Mouse (Mus musculus): ENCODE measurements at regions not wholly inside any gene's neighbourhood (a gene's known extent, or its start where the extent isn't known, plus 50 kb on each side); places are given as distances from the start of the nearest gene placed in this dataset.

GRCm38 (mm10) chrX:133505683-133506082, 183.1 kb downstream of the Pcdh19 start:
- DNase-seq (ENCODE audit: low read depth): peak; percentile 61
- no peak for TF ChIP-seq CTCF (IDR thresholded peaks at IDR 0.05; ENCODE audit: borderline replicate concordance, extremely low read depth, insufficient read depth, insufficient read length)
- no peak for TF ChIP-seq POLR2A (IDR thresholded peaks at IDR 0.05; ENCODE audit: borderline replicate concordance, extremely low read depth, insufficient read depth, insufficient read length, poor library complexity, severe bottlenecking)

DNA sequence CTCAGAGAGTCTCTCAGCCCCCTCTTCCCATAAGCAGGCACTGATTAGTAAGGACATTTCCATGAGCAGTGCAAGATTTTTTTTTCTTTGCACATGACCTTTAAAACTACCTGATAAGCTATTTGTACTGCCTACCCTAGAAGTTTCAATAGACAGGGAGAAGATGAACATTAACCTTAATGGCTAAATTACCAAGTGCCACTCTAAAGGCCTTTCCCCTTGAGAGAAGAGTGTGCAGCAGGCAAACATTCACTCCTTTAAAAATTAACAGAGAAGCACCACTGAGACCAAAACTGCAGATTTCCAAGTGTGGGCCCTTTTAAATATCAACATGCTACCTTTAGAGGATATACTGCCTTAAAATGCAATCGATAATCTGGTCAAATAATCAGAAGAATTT, 226.9 kb downstream of the Pcdh19 start:
- TF ChIP-seq POLR2A (IDR thresholded peaks at IDR 0.05; ENCODE audit: borderline replicate concordance, extremely low read depth, insufficient read depth, insufficient read length, poor library complexity, severe bottlenecking): no peak
- TF ChIP-seq CTCF (IDR thresholded peaks at IDR 0.05; ENCODE audit: borderline replicate concordance, extremely low read depth, insufficient read depth, insufficient read length): no peak
- DNase-seq (ENCODE audit: low read depth): no peak

GRCm38 (mm10) chrX:133447417-133447816, 241.4 kb downstream of the Pcdh19 start:
- TF ChIP-seq POLR2A (IDR thresholded peaks at IDR 0.05; ENCODE audit: borderline replicate concordance, extremely low read depth, insufficient read depth, insufficient read length, poor library complexity, severe bottlenecking) (no peak), CTCF (IDR thresholded peaks at IDR 0.05; ENCODE audit: borderline replicate concordance, extremely low read depth, insufficient read depth, insufficient read length) (no peak)
- DNase-seq (ENCODE audit: low read depth): no peak

DNA sequence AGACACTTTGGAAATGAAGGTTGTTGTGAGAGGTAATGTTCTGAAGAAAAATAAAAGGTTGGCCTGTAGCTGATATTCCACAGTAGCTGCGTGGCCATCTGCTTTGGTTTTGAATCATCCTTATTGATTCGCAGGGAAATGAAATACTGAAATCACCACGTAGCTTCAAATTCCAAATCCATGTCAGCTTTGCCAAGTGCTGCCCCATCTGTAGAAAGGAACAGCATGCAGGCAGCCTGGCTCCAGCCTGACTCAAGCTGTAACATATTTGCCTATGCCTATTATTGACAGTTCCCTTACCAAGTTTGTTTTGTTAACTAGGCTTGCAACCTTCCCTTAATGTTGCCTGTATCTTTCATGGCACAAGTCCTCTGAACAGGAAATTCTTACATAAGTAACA, 286.3 kb downstream of the Pcdh19 start:
- DNase-seq (ENCODE audit: low read depth): peak; percentile 59
- TF ChIP-seq CTCF (IDR thresholded peaks at IDR 0.05; ENCODE audit: borderline replicate concordance, extremely low read depth, insufficient read depth, insufficient read length) (no peak), POLR2A (IDR thresholded peaks at IDR 0.05; ENCODE audit: borderline replicate concordance, extremely low read depth, insufficient read depth, insufficient read length, poor library complexity, severe bottlenecking) (no peak)

GRCm38 (mm10) chrX:133387791-133388190, 301.0 kb downstream of the Pcdh19 start:
- TF ChIP-seq CTCF (IDR thresholded peaks at IDR 0.05; ENCODE audit: borderline replicate concordance, extremely low read depth, insufficient read depth, insufficient read length) (no peak), POLR2A (IDR thresholded peaks at IDR 0.05; ENCODE audit: borderline replicate concordance, extremely low read depth, insufficient read depth, insufficient read length, poor library complexity, severe bottlenecking) (no peak)
- DNase-seq (ENCODE audit: low read depth): peak; percentile 60

- DNase-seq (ENCODE audit: low read depth): peak; percentile 38
- TF ChIP-seq CTCF (IDR thresholded peaks at IDR 0.05; ENCODE audit: borderline replicate concordance, extremely low read depth, insufficient read depth, insufficient read length): no peak
- no peak for TF ChIP-seq POLR2A (IDR thresholded peaks at IDR 0.05; ENCODE audit: borderline replicate concordance, extremely low read depth, insufficient read depth, insufficient read length, poor library complexity, severe bottlenecking)
These were observed 314.8 kb downstream of the Pcdh19 start for GRCm38 (mm10) chrX:133373960-133374359.

- DNase-seq (ENCODE audit: low read depth): no peak
- no peak for TF ChIP-seq POLR2A (IDR thresholded peaks at IDR 0.05; ENCODE audit: borderline replicate concordance, extremely low read depth, insufficient read depth, insufficient read length, poor library complexity, severe bottlenecking)
- no peak for TF ChIP-seq CTCF (IDR thresholded peaks at IDR 0.05; ENCODE audit: borderline replicate concordance, extremely low read depth, insufficient read depth, insufficient read length)
These were observed 315.7 kb downstream of the Pcdh19 start for GRCm38 (mm10) chrX:133373047-133373446.

DNA sequence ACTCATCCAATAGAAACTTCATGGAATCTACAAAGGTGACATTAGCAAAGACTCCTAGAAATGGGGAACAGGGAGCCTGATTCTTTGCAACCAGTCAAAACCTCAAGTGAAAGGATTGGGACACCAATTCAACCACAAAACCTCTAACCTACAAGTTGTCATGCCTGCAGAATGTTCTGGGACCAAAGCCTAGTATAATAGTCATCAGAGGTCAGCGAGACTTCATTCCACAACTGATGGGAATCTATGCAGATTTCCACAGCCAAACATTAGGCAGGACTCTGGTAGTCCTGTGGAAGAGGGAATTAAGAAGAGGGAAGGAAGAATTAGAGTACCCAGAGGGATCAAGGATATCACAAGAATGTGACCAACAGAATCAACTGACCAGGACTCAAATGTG, 316.4 kb downstream of the Pcdh19 start:
- TF ChIP-seq CTCF (IDR thresholded peaks at IDR 0.05; ENCODE audit: borderline replicate concordance, extremely low read depth, insufficient read depth, insufficient read length) (no peak), POLR2A (IDR thresholded peaks at IDR 0.05; ENCODE audit: borderline replicate concordance, extremely low read depth, insufficient read depth, insufficient read length, poor library complexity, severe bottlenecking) (no peak)
- DNase-seq (ENCODE audit: low read depth): no peak

DNA sequence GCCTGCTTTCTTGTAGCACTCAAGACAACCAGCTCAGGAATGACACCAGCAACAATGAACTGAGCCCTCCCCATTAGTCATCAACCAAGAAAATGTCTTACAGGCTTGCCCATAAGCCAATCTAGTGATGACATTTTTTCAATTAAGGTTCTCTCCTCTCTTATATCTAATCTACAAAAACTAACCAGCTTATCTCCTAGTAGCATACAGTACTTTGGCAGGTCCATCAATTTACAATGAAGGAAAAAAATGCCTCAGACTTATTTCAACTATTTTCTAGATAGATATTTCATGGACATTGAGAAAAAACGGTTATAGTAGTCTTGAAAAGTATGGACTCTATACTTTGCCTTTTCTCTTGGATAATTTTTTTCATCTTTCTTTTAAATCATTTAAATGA, 328.0 kb downstream of the Pcdh19 start:
- no peak for DNase-seq (ENCODE audit: low read depth)
- TF ChIP-seq POLR2A (IDR thresholded peaks at IDR 0.05; ENCODE audit: borderline replicate concordance, extremely low read depth, insufficient read depth, insufficient read length, poor library complexity, severe bottlenecking): no peak
- no peak for TF ChIP-seq CTCF (IDR thresholded peaks at IDR 0.05; ENCODE audit: borderline replicate concordance, extremely low read depth, insufficient read depth, insufficient read length)

All from brain, embryonic 14.5 days (tissue).